Mouse (Mus musculus) intestine, embryonic 14.5 days (tissue): ENCODE measurements at regions not wholly inside any gene's neighbourhood (a gene's known extent, or its start where the extent isn't known, plus 50 kb on each side); places are given as distances from the start of the nearest gene placed in this dataset.

Experiments used
- ATAC-seq: fragments of 200-750 bp; cut with Nextera tagmentation; replicated peaks from 2 replicates; pipeline ENCODE4 v1.8.0; 2017; ENCODE audit warnings: low read depth, moderate number of reproducible peaks, moderate TSS enrichment, moderate library complexity; ENCODE audit not compliant: low FRiP score, low TSS enrichment
- DNase-seq: peaks from one replicate; pipeline ENCODE4 v3.0.0-alpha.2; 2018; ENCODE audit warnings: low spot score
- H3K27ac ChIP-seq: fragments of 300-500 bp; sonication (generic); 2 replicates; pipeline ENCODE4 v1.5.1; 2014; ENCODE audit warnings: low read depth, mild to moderate bottlenecking, control low read depth
- H3K27me3 ChIP-seq: fragments of 300-500 bp; sonication (generic); replicated peaks from 2 replicates; pipeline ENCODE4 v1.6.1; 2014; ENCODE audit warnings: low read length, control low read depth; ENCODE audit not compliant: control insufficient read depth, insufficient read depth
- H3K36me3 ChIP-seq: fragments of 300-500 bp; sonication (generic); 2 replicates; pipeline ENCODE4 v1.6.1; 2014; ENCODE audit warnings: low read length, control low read depth; ENCODE audit not compliant: control insufficient read depth, insufficient read depth
- H3K4me1 ChIP-seq: fragments of 300-500 bp; sonication (generic); replicated peaks from 2 replicates; pipeline ENCODE4 v1.6.1; 2014; ENCODE audit warnings: low read length, control low read depth, mixed read lengths; ENCODE audit not compliant: control insufficient read depth, insufficient read depth
- H3K4me2 ChIP-seq: fragments of 300-500 bp; sonication (generic); 2 replicates; pipeline ENCODE4 v1.6.1; 2014; ENCODE audit warnings: low read length
- H3K4me3 ChIP-seq: fragments of 300-500 bp; sonication (generic); 2 replicates; pipeline ENCODE4 v1.5.1; 2014; ENCODE audit warnings: low read depth, low read length, control low read depth, mixed read lengths
- H3K9ac ChIP-seq: fragments of 300-500 bp; sonication (generic); 2 replicates; pipeline ENCODE4 v1.6.1; 2014; ENCODE audit warnings: mild to moderate bottlenecking, low read length
- H3K9me3 ChIP-seq: fragments of 300-500 bp; sonication (generic); 2 replicates; pipeline ENCODE4 v1.6.1; 2016; ENCODE audit warnings: low read length, control low read depth; ENCODE audit not compliant: control insufficient read depth
- WGBS: fragments of 180-500 bp; shearing (Covaris S2); extraction: QIAGEN DNeasy Blood & Tissue Kit; methylation state at CpG from one replicate; pipeline ENCODE4 v1.1.7; 2014; 5-methylcytosine and 5-hydroxymethylcytosine counted together

DNA sequence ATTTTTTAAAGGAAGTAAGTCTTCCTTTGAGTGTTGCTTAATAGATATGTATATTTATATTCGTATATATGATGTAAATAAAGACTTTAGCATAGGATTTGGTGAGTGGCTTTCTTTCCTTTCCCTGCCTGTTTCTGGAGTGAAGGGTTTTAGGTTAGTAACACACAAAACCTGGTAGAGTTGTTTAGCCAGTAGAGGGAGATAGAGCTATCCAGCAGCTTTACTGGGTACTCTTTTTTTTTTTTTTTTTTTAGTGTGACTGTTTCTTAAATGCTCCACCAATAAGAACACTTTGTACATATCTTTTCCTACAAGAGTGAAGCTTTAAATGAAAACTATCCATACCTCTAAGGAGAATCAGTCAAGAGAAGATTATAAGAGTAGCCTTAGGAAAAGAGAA is 333.3 kb downstream of the Fbxo8 start:
- no peaks in the 10 kb centered on the region for H3K36me3 ChIP-seq
- H3K4me2 ChIP-seq, result peak overlapping the region; percentile 22; the same call in 1 of the 2 replicates
- 15% methylated on average over 1 of the region's 1 CpGs for WGBS
- no peak overlapping the region for H3K4me3 ChIP-seq
- H3K9ac ChIP-seq, result no peak overlapping the region
- no peak overlapping the region for H3K27ac ChIP-seq
- H3K27me3 ChIP-seq, result no peaks in the 10 kb centered on the region
- no peaks in the 10 kb centered on the region for H3K9me3 ChIP-seq
- 0 out of 2 replicates have a peak, but pooled peaks cover 4% of the 10 kb centered on the region for H3K4me1 ChIP-seq
- ATAC-seq, result no peak
- DNase-seq, result no peak

DNA sequence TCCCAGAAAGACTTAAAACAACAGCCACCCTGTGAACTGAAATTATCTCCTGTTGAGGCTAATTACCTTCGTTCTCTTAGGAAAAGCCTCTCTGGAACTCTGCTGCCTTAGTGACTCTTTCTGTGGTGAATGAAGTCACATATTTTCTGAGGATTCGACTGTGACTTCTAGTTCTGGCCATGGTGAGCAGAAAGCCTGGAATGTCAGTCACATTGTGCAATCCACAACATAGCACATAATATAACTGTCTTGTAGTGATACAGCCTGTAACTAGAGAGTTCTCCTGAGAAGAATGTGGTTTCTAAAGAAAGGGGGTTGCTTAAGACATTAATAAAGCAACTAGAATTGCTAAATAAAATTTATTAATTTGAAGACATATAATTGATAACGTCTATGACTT is 342.7 kb downstream of the Fbxo8 start:
- ATAC-seq (no peak), DNase-seq (no peak)
- Histone ChIP-seq H3K27ac (no peak overlapping the region), H3K4me3 (no peak overlapping the region), H3K4me1 (no peaks in the 10 kb centered on the region), H3K36me3 (no peaks in the 10 kb centered on the region), H3K27me3 (no peaks in the 10 kb centered on the region), H3K9me3 (no peaks in the 10 kb centered on the region), H3K4me2 (no peak overlapping the region), H3K9ac (no peak overlapping the region)
- WGBS, result 45% methylated on average over 3 of the region's 3 CpGs

DNA sequence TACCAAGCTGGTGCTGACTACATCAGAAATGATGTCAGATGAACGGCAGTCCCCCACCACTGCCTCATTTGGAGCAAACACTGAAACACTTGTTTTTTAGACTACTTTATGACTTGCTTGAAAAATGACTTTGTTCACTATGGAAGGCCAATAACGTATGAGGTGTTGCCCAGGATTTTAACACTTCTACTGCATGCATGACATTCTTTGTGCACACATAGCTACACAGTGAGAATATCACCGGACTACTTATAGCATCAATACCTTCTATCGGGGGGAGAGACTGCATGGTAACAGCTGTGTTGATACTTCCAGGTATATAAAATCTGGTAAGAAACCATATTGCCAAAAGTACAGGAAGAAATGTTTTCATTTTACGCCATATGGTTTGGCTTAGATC is 364.5 kb downstream of the Fbxo8 start:
- WGBS, result 82% methylated on average over 5 of the region's 5 CpGs
- Histone ChIP-seq H3K27ac (no peak overlapping the region), H3K27me3 (no peaks in the 10 kb centered on the region), H3K36me3 (no peaks in the 10 kb centered on the region), H3K4me1 (no peaks in the 10 kb centered on the region), H3K9ac (no peak overlapping the region), H3K4me3 (no peak overlapping the region), H3K4me2 (no peak overlapping the region), H3K9me3 (no peaks in the 10 kb centered on the region)
- ATAC-seq (no peak), DNase-seq (no peak)

- Histone ChIP-seq H3K9ac (no peak overlapping the region), H3K9me3 (no peaks in the 10 kb centered on the region), H3K27me3 (no peaks in the 10 kb centered on the region), H3K4me1 (no peaks in the 10 kb centered on the region), H3K27ac (no peak overlapping the region), H3K4me3 (no peak overlapping the region), H3K36me3 (no peaks in the 10 kb centered on the region), H3K4me2 (no peak overlapping the region)
- no peak for DNase-seq
- no peak for ATAC-seq
- WGBS, result 84% methylated on average over 5 of the region's 5 CpGs
These were observed 365.1 kb downstream of the Fbxo8 start for GRCm38 (mm10) chr8:56915989-56916388.

GRCm38 (mm10) chr8:56924724-56925123 is 373.8 kb downstream of the Fbxo8 start:
- H3K36me3 ChIP-seq, result no peaks in the 10 kb centered on the region
- H3K4me3 ChIP-seq, result no peak overlapping the region
- no peaks in the 10 kb centered on the region for H3K9me3 ChIP-seq
- no peaks in the 10 kb centered on the region for H3K27me3 ChIP-seq
- no peak overlapping the region for H3K9ac ChIP-seq
- WGBS, result 7% methylated on average over 1 of the region's 1 CpGs
- no peaks in the 10 kb centered on the region for H3K4me1 ChIP-seq
- H3K4me2 ChIP-seq, result no peak overlapping the region
- H3K27ac ChIP-seq, result no peak overlapping the region
- ATAC-seq, result no peak
- DNase-seq, result no peak

- no peak overlapping the region for H3K9ac ChIP-seq
- ATAC-seq (no peak), DNase-seq (no peak)
- no peak overlapping the region for H3K27ac ChIP-seq
- H3K4me2 ChIP-seq, result no peak overlapping the region
- no peak overlapping the region for H3K4me3 ChIP-seq
- H3K4me1 ChIP-seq, result peaks cover 4% of the 10 kb centered on the region; the same call in 1 of the 2 replicates
- H3K36me3 ChIP-seq, result no peaks in the 10 kb centered on the region
- WGBS, result 95% methylated on average over 1 of the region's 1 CpGs
- no peaks in the 10 kb centered on the region for H3K9me3 ChIP-seq
- H3K27me3 ChIP-seq, result no peaks in the 10 kb centered on the region
These were observed 376.3 kb downstream of the Fbxo8 start for GRCm38 (mm10) chr8:56927166-56927565.

- no peaks in the 10 kb centered on the region for H3K9me3 ChIP-seq
- H3K27ac ChIP-seq, result no peak overlapping the region
- no peak overlapping the region for H3K4me3 ChIP-seq
- H3K27me3 ChIP-seq, result no peaks in the 10 kb centered on the region
- H3K9ac ChIP-seq, result no peak overlapping the region
- H3K4me2 ChIP-seq, result no peak overlapping the region
- peaks cover 10% of the 10 kb centered on the region for H3K4me1 ChIP-seq
- ATAC-seq (no peak), DNase-seq (no peak)
- no peaks in the 10 kb centered on the region for H3K36me3 ChIP-seq
- WGBS, result 75% methylated on average over 6 of the region's 6 CpGs
These were observed 378.2 kb downstream of the Fbxo8 start for GRCm38 (mm10) chr8:56929076-56929475.

GRCm38 (mm10) chr8:56932421-56932820 is 381.5 kb downstream of the Fbxo8 start:
- no peaks in the 10 kb centered on the region for H3K36me3 ChIP-seq
- 27% methylated on average over 6 of the region's 6 CpGs for WGBS
- no peak overlapping the region for H3K27ac ChIP-seq
- H3K9me3 ChIP-seq, result no peaks in the 10 kb centered on the region
- H3K9ac ChIP-seq, result no peak overlapping the region
- no peaks in the 10 kb centered on the region for H3K27me3 ChIP-seq
- no peak overlapping the region for H3K4me3 ChIP-seq
- H3K4me2 ChIP-seq, result peak overlapping the region; percentile 27; the same call in 1 of the 2 replicates
- DNase-seq, result no peak
- peaks cover 10% of the 10 kb centered on the region for H3K4me1 ChIP-seq
- ATAC-seq, result no peak

- no peaks in the 10 kb centered on the region for H3K27me3 ChIP-seq
- no peak overlapping the region for H3K9ac ChIP-seq
- no peaks in the 10 kb centered on the region for H3K36me3 ChIP-seq
- H3K4me1 ChIP-seq, result 0 out of 2 replicates have a peak, but pooled peaks cover 11% of the 10 kb centered on the region
- H3K9me3 ChIP-seq, result no peaks in the 10 kb centered on the region
- H3K4me2 ChIP-seq, result no peak overlapping the region
- no peak for DNase-seq
- no peak for ATAC-seq
- no peak overlapping the region for H3K4me3 ChIP-seq
- 33% methylated on average over 7 of the region's 7 CpGs for WGBS
- H3K27ac ChIP-seq, result no peak overlapping the region
These were observed 358.6 kb upstream of the Hand2 start for GRCm38 (mm10) chr8:56962186-56962585.
